Mouse (Mus musculus) ES-E14 (cell line): ENCODE measurements at regions not wholly inside any gene's neighbourhood (a gene's known extent, or its start where the extent isn't known, plus 50 kb on each side); places are given as distances from the start of the nearest gene placed in this dataset.

Source experiments
- CHD2 ChIP-seq: IDR thresholded peaks from 2 replicates; pipeline ENCODE4 v1.6.1; 2014; ENCODE audit warnings: mild to moderate bottlenecking, low read depth, low read length, inconsistent platforms
- HCFC1 ChIP-seq: IDR thresholded peaks from 2 replicates; pipeline ENCODE4 v1.6.1; 2012; ENCODE audit warnings: low read length, inconsistent platforms, borderline replicate concordance; ENCODE audit not compliant: insufficient read depth
- MAFK ChIP-seq: IDR thresholded peaks from 2 replicates; pipeline ENCODE4 v1.6.1; 2014; ENCODE audit warnings: mild to moderate bottlenecking, low read depth, low read length, inconsistent platforms; ENCODE audit not compliant: insufficient read depth
- ZC3H11A ChIP-seq: IDR thresholded peaks from 2 replicates; pipeline ENCODE4 v1.6.1; 2012; ENCODE audit warnings: low read depth, mild to moderate bottlenecking, inconsistent platforms, low read length, borderline replicate concordance
- ZNF384 ChIP-seq: IDR thresholded peaks from 2 replicates; pipeline ENCODE4 v1.6.1; 2012; ENCODE audit warnings: low read depth, low read length, inconsistent platforms

GRCm38 (mm10) chr15:42328535-42328934 is 2194.4 kb downstream of the 9330182O14Rik start:
- TF ChIP-seq CHD2 (no peak), MAFK (no peak), ZNF384 (no peak), ZC3H11A (no peak), HCFC1 (no peak)
